Mouse (Mus musculus) kidney, adult 2 months (tissue): ENCODE measurements at regions not wholly inside any gene's neighbourhood (a gene's known extent, or its start where the extent isn't known, plus 50 kb on each side); places are given as distances from the start of the nearest gene placed in this dataset.

Experiments used
- CTCF ChIP-seq: fragments of 200-500 bp; conservative IDR thresholded peaks from 2 replicates; pipeline ENCODE4 v1.5.1; 2011; ENCODE audit warnings: low read depth, mild to moderate bottlenecking, control low read depth, low read length, moderate library complexity, mixed read lengths; ENCODE audit not compliant: insufficient read depth, insufficient read length
- POLR2A ChIP-seq: fragments of 200-500 bp; IDR thresholded peaks from one replicate; pipeline ENCODE4 v1.6.1; 2011; ENCODE audit warnings: low read depth, low read length, control low read depth

- TF ChIP-seq POLR2A = no peak
- no peak for TF ChIP-seq CTCF
These were observed 222.4 kb upstream of the Atp2b1 start for GRCm38 (mm10) chr10:98691816-98692215.
